ENCODE assay signal across 9 mouse cellular contexts in genomic region chr14:55098067-55098466, GRCm38 (mm10). TPM values are rescaled to one million over a fixed set of nuclear protein-coding genes. Genes with fewer than 3 reads are reported as not detected.
DNase-seq lines count a peak whose midpoint lies in the region; ATAC-seq and TF ChIP-seq lines count a peak whose summit lies in the region.
"Had no signal": no experiment of that assay in that cellular context is flagged by ENCODE, and none has a peak within 500 bp of the region (broad histone marks: within the 10 kb centered on the region; RNA-seq: fewer than 3 reads in every experiment).

No protein-coding gene starts in this region.

- H3K9ac ChIP-seq in embryonic facial prominence, embryonic 11.5 days (replicated peaks; ENCODE audit: low read length) = no peak overlapping the region
- no peak overlapping the region for H3K9ac ChIP-seq in kidney, embryonic 16.5 days (replicated peaks; ENCODE audit: low read length)
- H3K9ac ChIP-seq in midbrain, embryonic 16.5 days (ENCODE audit: low read depth, low read length) = no peak overlapping the region
- H3K9ac ChIP-seq: embryonic facial prominence, embryonic 15.5 days had no signal

- no peaks in the 10 kb centered on the region for H3K27me3 ChIP-seq in embryonic facial prominence, embryonic 11.5 days (ENCODE audit: control insufficient read depth, insufficient read depth, low read length)
- no peaks in the 10 kb centered on the region for H3K27me3 ChIP-seq in kidney, embryonic 16.5 days (ENCODE audit: insufficient read depth, low read length)
- H3K27me3 ChIP-seq in midbrain, embryonic 16.5 days (ENCODE audit: control insufficient read depth, insufficient read depth, low read depth, low read length) = no peaks in the 10 kb centered on the region
- H3K27me3 ChIP-seq: embryonic facial prominence, embryonic 15.5 days had no signal

- TF ChIP-seq CTCF in left cerebral cortex, adult 2 months (IDR thresholded peaks at IDR 0.05) = peak; percentile 67

- no peaks in the 10 kb centered on the region for H3K4me1 ChIP-seq in embryonic facial prominence, embryonic 11.5 days (ENCODE audit: control insufficient read depth, insufficient read depth, low read length)
- H3K4me1 ChIP-seq in kidney, embryonic 16.5 days (ENCODE audit: insufficient read depth, low read length) = peaks cover 20% of the 10 kb centered on the region
- H3K4me1 ChIP-seq in midbrain, embryonic 16.5 days (ENCODE audit: control insufficient read depth, insufficient read depth, low read length) = peaks cover 25% of the 10 kb centered on the region

- 67% methylated on average over 4 of the region's 4 CpGs for WGBS in embryonic facial prominence, embryonic 11.5 days
- 39% methylated on average over 4 of the region's 4 CpGs for WGBS in kidney, embryonic 16.5 days
- 50% methylated on average over 4 of the region's 4 CpGs for WGBS in midbrain, embryonic 16.5 days

- ATAC-seq in embryonic facial prominence, embryonic 11.5 days (replicated peaks; ENCODE audit: insufficient number of reproducible peaks, low FRiP score, low TSS enrichment, low read depth) = no peak
- peak; percentile 13; the same call in 1 of the 2 replicates for ATAC-seq in kidney, embryonic 16.5 days (ENCODE audit: low FRiP score, low TSS enrichment)
- ATAC-seq in midbrain, embryonic 16.5 days = 0 out of 2 replicates have a peak, but pooled peaks have one; percentile 8

- DNase-seq in left cerebral cortex, adult 2 months (ENCODE audit: extremely low spot score in 1 of 2, low spot score in 2 of 2) = no peak
- no peak for DNase-seq in left cerebral cortex, adult 9 months (ENCODE audit: low spot score in 2 of 2)
- DNase-seq in MEL-GATA-1-ER (ENCODE audit: extremely low read depth, low read depth) = peak; percentile 49
- peak; percentile 62 for DNase-seq in embryonic facial prominence, embryonic 11.5 days (ENCODE audit: low spot score)
- no peak for DNase-seq in layer of hippocampus, adult 9-11 months
- no peak for DNase-seq in gastrocnemius, postnatal 10 days

- no peaks in the 10 kb centered on the region for H3K36me3 ChIP-seq in embryonic facial prominence, embryonic 11.5 days (replicated peaks; ENCODE audit: control insufficient read depth, insufficient read depth, low read depth, low read length)
- peaks cover 11% of the 10 kb centered on the region; the same call in 1 of the 2 replicates for H3K36me3 ChIP-seq in kidney, embryonic 16.5 days (ENCODE audit: insufficient read depth, low read length)
- H3K36me3 ChIP-seq in midbrain, embryonic 16.5 days (ENCODE audit: control insufficient read depth, insufficient read depth, low read length) = peaks cover 3% of the 10 kb centered on the region; the same call in 1 of the 2 replicates

- no peak overlapping the region for H3K27ac ChIP-seq in left cerebral cortex, adult 2 months
- no peak overlapping the region for H3K27ac ChIP-seq in embryonic facial prominence, embryonic 11.5 days (replicated peaks; ENCODE audit: low read depth, low read length)
- H3K27ac ChIP-seq in kidney, embryonic 16.5 days (ENCODE audit: low read length) = peak overlapping the region; percentile 39; the same call in 1 of the 2 replicates
- H3K27ac ChIP-seq in midbrain, embryonic 16.5 days (ENCODE audit: low read length) = no peak overlapping the region
- H3K27ac ChIP-seq: embryonic facial prominence, embryonic 15.5 days had no signal

- H3K9me3 ChIP-seq in embryonic facial prominence, embryonic 11.5 days (replicated peaks; ENCODE audit: control insufficient read depth, low read length) = no peaks in the 10 kb centered on the region
- no peaks in the 10 kb centered on the region for H3K9me3 ChIP-seq in kidney, embryonic 16.5 days (ENCODE audit: low read length)
- no peaks in the 10 kb centered on the region for H3K9me3 ChIP-seq in midbrain, embryonic 16.5 days (replicated peaks; ENCODE audit: control insufficient read depth, low read length, poor library complexity, severe bottlenecking)
- H3K9me3 ChIP-seq: embryonic facial prominence, embryonic 15.5 days had no signal

- intact Hi-C loops in left cerebral cortex, adult 2 months (cut with DNase I) = loop anchor here (1.0 to 5.0 kb wide), 2 partner anchors 74 to 186 kb away; partner anchors contain the start of gene Slc22a17

- no peak overlapping the region for H3K4me2 ChIP-seq in embryonic facial prominence, embryonic 11.5 days (ENCODE audit: low read depth, low read length)
- no peak overlapping the region for H3K4me2 ChIP-seq in kidney, embryonic 16.5 days (replicated peaks; ENCODE audit: low read depth, low read length)
- no peak overlapping the region for H3K4me2 ChIP-seq in midbrain, embryonic 16.5 days (ENCODE audit: low read length)
- H3K4me2 ChIP-seq: embryonic facial prominence, embryonic 15.5 days had no signal

- no peak overlapping the region for H3K4me3 ChIP-seq in left cerebral cortex, adult 2 months
- no peak overlapping the region for H3K4me3 ChIP-seq in embryonic facial prominence, embryonic 11.5 days (ENCODE audit: low read depth, low read length)
- no peak overlapping the region for H3K4me3 ChIP-seq in kidney, embryonic 16.5 days (ENCODE audit: low read length)
- H3K4me3 ChIP-seq in midbrain, embryonic 16.5 days (ENCODE audit: low read depth, low read length) = no peak overlapping the region
- H3K4me3 ChIP-seq: embryonic facial prominence, embryonic 15.5 days had no signal

RNA-seq across cellular contexts. Expression of gene Thtpa, which starts 3.5 kb away (rescaled TPM):
- 10 to 100 TPM; 18.1 to 22.8 TPM for total RNA-seq in left cerebral cortex, adult 2 months (2021)
- 19.0 and 19.6 TPM in 2 replicates for polyA plus RNA-seq in embryonic facial prominence, embryonic 11.5 days (2014; fragmentation: Nextera tagmentation; extraction: Ambion mirVana)
- polyA plus RNA-seq in kidney, embryonic 16.5 days (2015; fragmentation: Nextera tagmentation; extraction: Ambion mirVana) = 27.1 and 28.9 TPM in 2 replicates
- polyA plus RNA-seq in midbrain, embryonic 16.5 days (2015; fragmentation: Nextera tagmentation; extraction: Ambion mirVana) = 37.0 and 38.6 TPM in 2 replicates
- total RNA-seq in gastrocnemius, postnatal 10 days (2021) = 10 to 100 TPM; 12.8 to 13.9 TPM

RNA-seq across cellular contexts. Expression of gene Zfhx2, which starts 5.9 kb away (rescaled TPM):
- 10 to 100 TPM; 47.0 to 61.6 TPM for total RNA-seq in left cerebral cortex, adult 2 months (2021)
- 4.5 and 6.0 TPM in 2 replicates for polyA plus RNA-seq in embryonic facial prominence, embryonic 11.5 days (2014; fragmentation: Nextera tagmentation; extraction: Ambion mirVana)
- polyA plus RNA-seq in kidney, embryonic 16.5 days (2015; fragmentation: Nextera tagmentation; extraction: Ambion mirVana) = 4.3 and 6.0 TPM in 2 replicates
- 25.9 and 34.6 TPM in 2 replicates for polyA plus RNA-seq in midbrain, embryonic 16.5 days (2015; fragmentation: Nextera tagmentation; extraction: Ambion mirVana)
- total RNA-seq in gastrocnemius, postnatal 10 days (2021) = 1 to 10 TPM; 1.8 to 3.0 TPM

RNA-seq across cellular contexts. Expression of gene Ap1g2, which starts 8.3 kb away (rescaled TPM):
- total RNA-seq in left cerebral cortex, adult 2 months (2021) = 1 to 10 TPM; 7.7 to 9.5 TPM
- polyA plus RNA-seq in embryonic facial prominence, embryonic 11.5 days (2014; fragmentation: Nextera tagmentation; extraction: Ambion mirVana) = 8.4 and 13.4 TPM in 2 replicates
- polyA plus RNA-seq in kidney, embryonic 16.5 days (2015; fragmentation: Nextera tagmentation; extraction: Ambion mirVana) = 23.2 and 23.3 TPM in 2 replicates
- polyA plus RNA-seq in midbrain, embryonic 16.5 days (2015; fragmentation: Nextera tagmentation; extraction: Ambion mirVana) = 9.0 and 9.2 TPM in 2 replicates
- total RNA-seq in gastrocnemius, postnatal 10 days (2021) = 1 to 10 TPM; 4.6 to 5.0 TPM

RNA-seq across cellular contexts. Expression of gene Jph4, which starts 18.7 kb away (rescaled TPM):
- 100 to 1,000 TPM; 300 to 347 TPM for total RNA-seq in left cerebral cortex, adult 2 months (2021)
- polyA plus RNA-seq in embryonic facial prominence, embryonic 11.5 days (2014; fragmentation: Nextera tagmentation; extraction: Ambion mirVana) = 1.2 and 1.3 TPM in 2 replicates
- polyA plus RNA-seq in kidney, embryonic 16.5 days (2015; fragmentation: Nextera tagmentation; extraction: Ambion mirVana) = 0.45 and 0.51 TPM in 2 replicates
- polyA plus RNA-seq in midbrain, embryonic 16.5 days (2015; fragmentation: Nextera tagmentation; extraction: Ambion mirVana) = 37.3 and 40.3 TPM in 2 replicates
- total RNA-seq in gastrocnemius, postnatal 10 days (2021) = 1 to 10 TPM; 1.5 to 1.6 TPM

Comparison
In these comparisons a context has a peak if more than half of its experiments do, and no peak if none do; other contexts are left out.
1. DNase-seq: peak in MEL-GATA-1-ER (single experiment) and embryonic facial prominence, embryonic 11.5 days (single experiment); none in left cerebral cortex, adult 2 months (0 of 2), left cerebral cortex, adult 9 months (0 of 2), layer of hippocampus, adult 9-11 months (single experiment) and gastrocnemius, postnatal 10 days (single experiment).